In genomic region chr9:110536636-110537035, GRCm38 (mm10) we compare ENCODE assay signal across 22 mouse cellular contexts. TPM values are rescaled to one million over a fixed set of nuclear protein-coding genes. Genes with fewer than 3 reads are reported as not detected.
"Had no signal": no experiment of that assay in that cellular context is flagged by ENCODE, and none has a peak within 500 bp of the region (broad histone marks: within the 10 kb centered on the region; RNA-seq: fewer than 3 reads in every experiment).

No protein-coding gene starts in this region.

- DNase-seq: forebrain, postnatal 0 days; gastrocnemius, postnatal 10 days; gastrocnemius, postnatal 36 days; heart, adult 18-20 months; heart, postnatal 10 days; kidney, adult 11 months; kidney, adult 8-10 months; kidney, postnatal 10 days; kidney, postnatal 25 days; layer of hippocampus, adult 9-11 months; layer of hippocampus, postnatal 36 days; liver had no signal

- H3K36me3 ChIP-seq: heart, embryonic 12.5 days; hindbrain, embryonic 13.5 days; hindbrain, embryonic 15.5 days had no signal

- H3K9me3 ChIP-seq: heart, embryonic 10.5 days; heart, embryonic 12.5 days; hindbrain, embryonic 13.5 days; hindbrain, embryonic 15.5 days; limb, embryonic 10.5 days; limb, embryonic 12.5 days; liver, embryonic 12.5 days had no signal

- H3K27me3 ChIP-seq: heart, embryonic 12.5 days; hindbrain, embryonic 13.5 days; hindbrain, embryonic 15.5 days; limb, embryonic 12.5 days; liver, embryonic 12.5 days had no signal

- H3K27ac ChIP-seq: heart, embryonic 10.5 days; hindbrain, embryonic 13.5 days; hindbrain, embryonic 15.5 days; hindbrain, postnatal 0 days; limb, embryonic 10.5 days; liver, embryonic 12.5 days had no signal

- H3K4me3 ChIP-seq: heart, embryonic 10.5 days; heart, embryonic 12.5 days; hindbrain, embryonic 13.5 days; hindbrain, embryonic 15.5 days; limb, embryonic 10.5 days; limb, embryonic 12.5 days; liver, embryonic 12.5 days had no signal

- ATAC-seq: forebrain, postnatal 0 days; hindbrain, postnatal 0 days; intestine, embryonic 16.5 days; liver, embryonic 12.5 days had no signal

- H3K9ac ChIP-seq: forebrain, postnatal 0 days; heart, embryonic 12.5 days; hindbrain, embryonic 13.5 days; hindbrain, embryonic 15.5 days; limb, embryonic 12.5 days; liver, embryonic 12.5 days had no signal

- H3K4me2 ChIP-seq: heart, embryonic 12.5 days; hindbrain, embryonic 13.5 days; hindbrain, embryonic 15.5 days; limb, embryonic 12.5 days; liver, embryonic 12.5 days had no signal

RNA-seq across cellular contexts. Expression of gene Kif9, which starts 59.9 kb away (rescaled TPM):
- total RNA-seq: gastrocnemius, adult 18-20 months had no signal
